Mouse (Mus musculus) MEL (cell line): ENCODE measurements around the gene Kif3a. TPM values are rescaled to one million over a fixed set of nuclear protein-coding genes. Genes with fewer than 3 reads are reported as not detected.
A peak's percentile ranks its signal among the peaks of the same experiment; 100 is the strongest.

Experiments used
- DNase-seq: peaks from one replicate; pipeline ENCODE4 v3.0.0; 2011; ENCODE audit warnings: low read depth, low spot score
- H3K27ac ChIP-seq: 2 replicates; pipeline ENCODE4 v1.5.1; 2012; ENCODE audit warnings: low read depth, mild to moderate bottlenecking, control low read depth, low read length, moderate library complexity; ENCODE audit not compliant: control insufficient read depth
- H3K27me3 ChIP-seq, 2 experiments: fragments of 150-350 bp in 1 of 2; sonication (generic) in 1 of 2; 2 replicates each; pipeline ENCODE4 v1.6.1; 2012; ENCODE audit warnings: low read length in 2 of 2, mild to moderate bottlenecking in 2 of 2, improper control_type of control experiment in 1 of 2, moderate library complexity in 1 of 2; ENCODE audit not compliant: insufficient read depth in 2 of 2, control insufficient read depth in 1 of 2
- H3K36me3 ChIP-seq, 2 experiments: 2 replicates each; pipeline ENCODE4 v1.6.1; 2012 to 2014; ENCODE audit warnings: low read length in 2 of 2, improper control_type of control experiment in 1 of 2, inconsistent platforms in 1 of 2, mild to moderate bottlenecking in 1 of 2; ENCODE audit not compliant: insufficient read depth in 2 of 2, control insufficient read depth in 1 of 2
- H3K4me1 ChIP-seq, 2 experiments: fragments of 150-350 bp in 1 of 2; sonication (generic) in 1 of 2; 2 replicates each; pipeline ENCODE4 v1.6.1; 2012; ENCODE audit warnings: low read length in 2 of 2, improper control_type of control experiment in 1 of 2, mild to moderate bottlenecking in 1 of 2; ENCODE audit not compliant: insufficient read depth in 2 of 2, control insufficient read depth in 1 of 2
- H3K4me3 ChIP-seq, 2 experiments: fragments of 150-350 bp in 1 of 2; sonication (generic) in 1 of 2; 2 replicates each; pipeline ENCODE4 v1.5.1; 2012; ENCODE audit warnings: low read depth in 2 of 2, low read length in 2 of 2, mild to moderate bottlenecking in 2 of 2, moderate library complexity in 2 of 2, control low read depth in 1 of 2, improper control_type of control experiment in 1 of 2; ENCODE audit not compliant: control insufficient read depth in 1 of 2, insufficient read depth in 1 of 2
- H3K79me2 ChIP-seq: 2 replicates; pipeline ENCODE4 v1.6.1; 2012; ENCODE audit warnings: mild to moderate bottlenecking, low read length, moderate library complexity; ENCODE audit not compliant: control insufficient read depth, poor library complexity, insufficient read depth
- H3K9ac ChIP-seq: 2 replicates; pipeline ENCODE4 v1.6.1; 2012; ENCODE audit warnings: low read depth, mild to moderate bottlenecking, control low read depth, low read length, moderate library complexity; ENCODE audit not compliant: control insufficient read depth, poor library complexity, severe bottlenecking
- H3K9me3 ChIP-seq: fragments of 150-350 bp; sonication (generic); replicated peaks from 2 replicates; pipeline ENCODE4 v1.6.1; 2012; ENCODE audit warnings: mild to moderate bottlenecking, low read length, improper control_type of control experiment, moderate library complexity; ENCODE audit not compliant: insufficient read depth
- CTCF ChIP-seq, 3 experiments: IDR thresholded peaks in 2 of 3; conservative IDR thresholded peaks in 1 of 3; 2 replicates each; pipeline ENCODE4 v1.5.1; 2011 to 2012; ENCODE audit warnings: low read length in 3 of 3, low read depth in 2 of 3, mild to moderate bottlenecking in 2 of 3, improper control_type of control experiment in 1 of 3, inconsistent platforms in 1 of 3, mixed read lengths in 1 of 3, moderate library complexity in 1 of 3; ENCODE audit not compliant: control insufficient read depth in 1 of 3, insufficient read depth in 1 of 3, poor library complexity in 1 of 3, severe bottlenecking in 1 of 3
- EP300 ChIP-seq, 2 experiments: IDR thresholded peaks; 2 replicates each; pipeline ENCODE4 v1.6.1; 2011; ENCODE audit warnings: improper control_type of control experiment in 2 of 2, low read length in 2 of 2, low read depth in 1 of 2, mild to moderate bottlenecking in 1 of 2
- ETS1 ChIP-seq: IDR thresholded peaks from 2 replicates; pipeline ENCODE4 v1.6.1; 2012; ENCODE audit warnings: low read depth, mild to moderate bottlenecking, inconsistent platforms, low read length, improper control_type of control experiment, moderate library complexity
- GATA1 ChIP-seq: IDR thresholded peaks from 2 replicates; pipeline ENCODE4 v1.6.1; 2011; ENCODE audit warnings: low read depth, low read length, improper control_type of control experiment
- HCFC1 ChIP-seq: IDR thresholded peaks from 2 replicates; pipeline ENCODE4 v1.6.1; 2012; ENCODE audit warnings: low read depth, mild to moderate bottlenecking, inconsistent platforms, low read length, improper control_type of control experiment, moderate library complexity
- KAT2A ChIP-seq: conservative IDR thresholded peaks from 2 replicates; pipeline ENCODE4 v1.6.1; 2012; ENCODE audit warnings: low read depth, low read length, improper control_type of control experiment, inconsistent platforms
- MAFK ChIP-seq: IDR thresholded peaks from 2 replicates; pipeline ENCODE4 v1.6.1; 2011; ENCODE audit warnings: low read depth, mild to moderate bottlenecking, low read length, improper control_type of control experiment, borderline replicate concordance
- MAX ChIP-seq: IDR thresholded peaks from 2 replicates; pipeline ENCODE4 v1.6.1; 2011; ENCODE audit warnings: low read length, improper control_type of control experiment
- MEF2A ChIP-seq: IDR thresholded peaks from 2 replicates; pipeline ENCODE4 v1.6.1; 2014; ENCODE audit warnings: low read depth, mild to moderate bottlenecking, inconsistent platforms, low read length, improper control_type of control experiment; ENCODE audit not compliant: poor library complexity, insufficient replicate concordance, severe bottlenecking; ENCODE audit errors: extremely low read depth
- NELFE ChIP-seq: IDR thresholded peaks from 2 replicates; pipeline ENCODE4 v1.6.1; 2011; ENCODE audit warnings: low read depth, low read length, improper control_type of control experiment
- NRF1 ChIP-seq: IDR thresholded peaks from 2 replicates; pipeline ENCODE4 v1.6.1; 2014; ENCODE audit warnings: low read depth, mild to moderate bottlenecking, inconsistent platforms, low read length, improper control_type of control experiment, moderate library complexity; ENCODE audit not compliant: poor library complexity, insufficient read depth, severe bottlenecking
- POLR2A ChIP-seq, 2 experiments: IDR thresholded peaks; 2 replicates each; pipeline ENCODE4 v1.6.1; 2011 to 2012; ENCODE audit warnings: low read length in 2 of 2, mild to moderate bottlenecking in 2 of 2, control low read depth in 1 of 2, improper control_type of control experiment in 1 of 2, low read depth in 1 of 2, moderate library complexity in 1 of 2; ENCODE audit not compliant: control insufficient read depth in 1 of 2, insufficient read depth in 1 of 2, poor library complexity in 1 of 2
- RAD21 ChIP-seq: IDR thresholded peaks from 2 replicates; pipeline ENCODE4 v1.6.1; 2011; ENCODE audit warnings: mild to moderate bottlenecking, low read depth, low read length, improper control_type of control experiment
- RCOR1 ChIP-seq: IDR thresholded peaks from 2 replicates; pipeline ENCODE4 v1.6.1; 2012; ENCODE audit warnings: low read depth, mild to moderate bottlenecking, inconsistent platforms, low read length, improper control_type of control experiment
- SMC3 ChIP-seq: IDR thresholded peaks from 2 replicates; pipeline ENCODE4 v1.6.1; 2011; ENCODE audit warnings: low read depth, low read length, improper control_type of control experiment
- TAL1 ChIP-seq: IDR thresholded peaks from 2 replicates; pipeline ENCODE4 v1.6.1; 2012; ENCODE audit warnings: mild to moderate bottlenecking, inconsistent platforms, low read length, moderate library complexity, mixed read lengths
- TCF12 ChIP-seq: IDR thresholded peaks from 2 replicates; pipeline ENCODE4 v1.6.1; 2014; ENCODE audit warnings: low read depth, mild to moderate bottlenecking, inconsistent platforms, low read length, improper control_type of control experiment, moderate library complexity
- USF1 ChIP-seq: IDR thresholded peaks from 2 replicates; pipeline ENCODE4 v1.6.1; 2014; ENCODE audit warnings: low read depth, mild to moderate bottlenecking, inconsistent platforms, low read length, improper control_type of control experiment, moderate library complexity
- ZC3H11A ChIP-seq: IDR thresholded peaks from 2 replicates; pipeline ENCODE4 v1.6.1; 2012; ENCODE audit warnings: low read depth, mild to moderate bottlenecking, inconsistent platforms, low read length, improper control_type of control experiment
- ZNF384 ChIP-seq: IDR thresholded peaks from 2 replicates; pipeline ENCODE4 v1.6.1; 2012; ENCODE audit warnings: low read depth, mild to moderate bottlenecking, inconsistent platforms, low read length, improper control_type of control experiment
- polyA plus RNA-seq, 2 experiments: library from polyadenylated mRNA; stranded (reverse) in 1 of 2; unstranded in 1 of 2; fragments of >175 nt in 1 of 2; fragments of >200 nt in 1 of 2; gene quantifications; 2 replicates each; pipeline versions ENCODE4 v1.2.1 to v1.2.4; 2012; ENCODE audit warnings: low replicate concordance in 2 of 2, low read depth in 1 of 2; ENCODE audit not compliant: insufficient read length in 2 of 2, insufficient read depth in 1 of 2, missing spikeins in 1 of 2
- total RNA-seq: library from RNA; depleted of rRNA; stranded (reverse); fragments of 300-350 nt; gene quantifications from 2 replicates; pipeline ENCODE4 v1.2.3, GENCODE M21; 2012

Kif3a gene
- total and polyA plus RNA-seq, 3 experiments = 13.6 to 88.3 (median 17.1) TPM

- TF ChIP-seq TCF12 (peak; percentile 90), ETS1 (peak; percentile 53; the same call in 1 of the 2 replicates), NELFE (no peak), GATA1 (peak; percentile 82), EP300 (IDR thresholded peaks at IDR 0.05; ENCODE audit: low read depth in 1 of 2, low read length in 2 of 2) (peak; percentile 40 to 72; a peak in 3 of 4 replicates), KAT2A (no peak), RCOR1 (0 out of 2 replicates have a peak, but pooled peaks have one; percentile 46)
- no peak for DNase-seq
- Histone ChIP-seq H3K36me3 (peaks cover 0 to 10% of the 10 kb centered on the region in 2 experiments; a peak in 2 of 4 replicates), H3K79me2 (no peaks in the 10 kb centered on the region), H3K27ac (no peak overlapping the region), H3K4me1 (peaks cover 11 to 13% of the 10 kb centered on the region in 2 experiments), H3K4me3 (no peak overlapping the region), H3K27me3 (no peaks in the 10 kb centered on the region), H3K9ac (no peak overlapping the region), H3K9me3 (no peaks in the 10 kb centered on the region)
Observed at GRCm38 (mm10) chr11:53561986-53562385, 5.2 kb upstream of the Kif3a start.

- peak overlapping the region; percentile 74 to 90 for H3K4me3 ChIP-seq
Observed at GRCm38 (mm10) chr11:53566646-53567045, 533 bp upstream of the Kif3a start.

GRCm38 (mm10) chr11:53580562-53580961 lies 13.4 kb downstream of the Kif3a start:
- no peak overlapping the region for H3K9ac ChIP-seq
- peaks cover 0 to 3% of the 10 kb centered on the region in 2 experiments; a peak in 2 of 4 replicates for H3K36me3 ChIP-seq
- H3K4me3 ChIP-seq = no peak overlapping the region
- H3K27me3 ChIP-seq = no peaks in the 10 kb centered on the region
- no peaks in the 10 kb centered on the region for H3K9me3 ChIP-seq
- H3K4me1 ChIP-seq = no peaks in the 10 kb centered on the region; a peak in 1 of 4 replicates
- no peaks in the 10 kb centered on the region for H3K79me2 ChIP-seq
- no peak overlapping the region for H3K27ac ChIP-seq
- TF ChIP-seq TAL1 (no peak), ZC3H11A (0 out of 2 replicates have a peak, but pooled peaks have one; percentile 39), SMC3 (peak; percentile 50), RAD21 (peak; percentile 37), USF1 (no peak), CTCF (IDR thresholded peaks at IDR 0.05 in 2 of 3, conservative IDR thresholded peaks at IDR 0.05 in 1 of 3; ENCODE audit: control insufficient read depth in 1 of 3, insufficient read depth in 1 of 3, low read depth in 2 of 3, low read length in 3 of 3, poor library complexity in 1 of 3, severe bottlenecking in 1 of 3) (peak; percentile 22 to 53 (median 30); a peak in 4 of 6 replicates)
- TF ChIP-seq, all 39 proteins: peak for 4
- DNase-seq = peak; percentile 56

More at GRCm38 (mm10) chr11:53566646-53567045, 533 bp upstream of the Kif3a start:
- no peaks in the 10 kb centered on the region for H3K9me3 ChIP-seq
- H3K36me3 ChIP-seq = peaks cover 0 to 9% of the 10 kb centered on the region in 2 experiments; a peak in 2 of 4 replicates
- no peaks in the 10 kb centered on the region for H3K27me3 ChIP-seq
- H3K9ac ChIP-seq = peak overlapping the region; percentile 63
- no peak for DNase-seq
- H3K4me1 ChIP-seq = peaks cover 6 to 9% of the 10 kb centered on the region in 2 experiments
- H3K27ac ChIP-seq = no peak overlapping the region
- TF ChIP-seq SMC3 (no peak), MAX (no peak), RCOR1 (no peak), ZNF384 (no peak), MEF2A (no peak), POLR2A (IDR thresholded peaks at IDR 0.05; ENCODE audit: control insufficient read depth in 1 of 2, insufficient read depth in 1 of 2, low read depth in 1 of 2, low read length in 2 of 2, poor library complexity in 1 of 2) (no peak), TAL1 (no peak), HCFC1 (no peak), NRF1 (no peak), MAFK (no peak)
- peaks cover 2% of the 10 kb centered on the region for H3K79me2 ChIP-seq
